Mouse (Mus musculus) retina, adult 2 months (tissue): Measurements from ENCODE around the gene Gna13.

Experiments
- DNase-seq: peaks from one replicate; pipeline ENCODE4 v3.0.0-alpha.2; 2012; ENCODE audit warnings: low read depth, low spot score

Gna13 gene

DNA sequence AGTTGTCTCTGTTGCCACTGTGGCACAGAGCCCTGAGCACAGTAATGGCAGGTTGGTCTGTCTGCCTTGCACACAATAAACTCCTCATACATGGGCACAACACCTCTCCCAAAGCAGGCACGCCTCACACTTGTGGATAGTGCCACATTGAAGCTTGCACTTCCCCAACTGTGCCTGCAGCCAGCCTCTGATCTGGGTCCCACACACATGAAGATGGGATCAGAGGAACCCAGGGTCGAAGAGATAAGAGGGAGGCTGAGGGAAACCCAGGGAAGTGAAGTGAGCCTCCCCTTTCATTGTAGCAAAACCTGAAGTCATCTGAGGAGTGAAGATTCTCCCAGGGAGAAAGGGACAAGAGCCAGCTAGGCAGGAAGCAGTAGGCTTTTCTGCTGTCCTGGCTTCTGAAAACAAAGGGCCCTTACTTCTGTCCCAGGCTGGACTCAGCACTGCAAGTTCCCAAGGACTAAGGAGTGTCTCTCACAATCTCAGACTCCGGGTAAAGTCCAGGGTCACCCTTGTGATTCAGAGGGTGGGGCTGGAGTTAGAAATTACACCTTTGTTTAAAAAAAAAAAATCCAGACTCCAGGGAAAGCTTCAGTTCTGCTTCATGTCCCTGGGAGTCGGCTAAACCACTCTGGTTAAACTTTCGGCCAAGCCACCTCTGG is 12.8 kb upstream of the Gna13 start:
- DNase-seq = no peak

DNA sequence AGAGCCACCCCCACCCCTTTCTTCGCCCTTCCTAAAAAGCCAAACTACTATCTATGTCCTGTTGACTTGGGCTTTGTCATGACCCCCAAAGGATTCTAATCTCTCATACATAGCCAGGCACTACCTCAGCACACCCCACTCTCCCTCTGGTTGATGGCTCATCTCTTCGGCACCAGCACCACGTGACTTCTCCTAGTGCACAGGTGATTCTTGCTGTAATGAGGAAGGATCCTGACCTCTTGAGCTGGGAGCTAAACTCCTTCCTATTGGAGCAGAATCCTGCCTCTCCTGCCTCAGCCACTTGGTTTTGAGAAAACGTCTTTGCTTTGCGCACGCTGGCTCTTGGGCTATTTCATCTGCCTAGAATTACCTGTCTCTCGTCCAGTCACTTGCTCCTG is 12.3 kb upstream of the Gna13 start:
- DNase-seq = no peak

DNA sequence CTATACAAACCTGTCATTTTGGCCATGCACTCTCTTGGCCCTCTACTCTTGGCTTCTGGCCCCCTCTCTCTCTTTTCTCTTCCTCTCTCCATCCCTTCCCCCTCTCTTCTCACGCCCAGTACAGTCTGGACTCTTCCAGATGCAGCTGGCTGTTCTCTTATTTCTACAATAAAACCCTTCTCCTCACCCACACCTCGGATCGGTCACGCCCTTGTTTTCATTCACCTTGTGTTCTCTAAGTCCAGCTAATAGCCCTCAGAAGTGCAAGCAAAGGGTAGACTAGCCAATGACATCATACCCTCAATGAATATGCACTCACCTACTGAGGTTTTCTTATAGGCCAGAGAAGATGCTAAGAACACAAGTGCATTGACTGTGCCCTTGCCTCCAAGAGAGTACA is 11.1 kb upstream of the Gna13 start:
- DNase-seq = no peak

DNA sequence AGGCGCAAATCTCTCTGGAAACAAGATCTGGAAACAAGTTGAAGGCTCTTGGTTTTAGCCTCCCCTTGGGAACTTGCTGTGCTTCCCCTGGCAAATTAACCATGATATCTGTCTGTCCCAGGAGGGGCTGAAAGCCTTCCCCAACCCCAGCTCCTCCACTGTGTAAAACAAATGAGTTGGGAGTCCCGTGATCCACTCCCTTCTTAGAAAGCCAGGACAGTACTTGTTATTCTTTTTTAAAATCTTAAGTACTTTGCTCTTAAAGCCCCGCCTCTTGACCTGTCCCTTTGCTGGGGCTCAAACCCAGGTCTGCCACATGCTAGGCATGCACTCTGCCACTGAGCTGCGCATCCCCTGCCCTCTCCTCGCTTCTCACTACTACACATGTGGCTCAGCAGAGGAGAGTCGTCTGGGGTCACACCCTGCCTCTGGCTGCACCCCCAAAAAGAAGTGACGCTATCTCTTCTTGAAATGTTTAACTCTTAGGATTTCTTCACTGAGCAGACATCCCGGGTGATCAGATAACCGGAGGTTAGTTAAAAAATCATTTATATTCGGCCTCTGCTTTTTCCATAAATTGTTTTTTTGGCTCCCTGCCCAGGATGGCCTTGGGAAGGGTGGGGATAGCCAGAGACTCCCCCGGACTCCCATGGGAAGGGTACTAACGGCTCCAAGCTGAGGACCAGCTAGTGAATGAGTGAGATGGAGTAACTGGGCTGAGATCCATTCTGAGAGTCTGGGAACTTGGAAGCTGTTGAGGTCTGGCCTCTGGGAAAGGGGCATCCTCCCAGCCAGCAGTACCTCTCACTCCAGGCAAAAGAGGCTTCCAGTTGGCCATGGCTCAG is 9.0 kb upstream of the Gna13 start:
- DNase-seq = no peak

DNA sequence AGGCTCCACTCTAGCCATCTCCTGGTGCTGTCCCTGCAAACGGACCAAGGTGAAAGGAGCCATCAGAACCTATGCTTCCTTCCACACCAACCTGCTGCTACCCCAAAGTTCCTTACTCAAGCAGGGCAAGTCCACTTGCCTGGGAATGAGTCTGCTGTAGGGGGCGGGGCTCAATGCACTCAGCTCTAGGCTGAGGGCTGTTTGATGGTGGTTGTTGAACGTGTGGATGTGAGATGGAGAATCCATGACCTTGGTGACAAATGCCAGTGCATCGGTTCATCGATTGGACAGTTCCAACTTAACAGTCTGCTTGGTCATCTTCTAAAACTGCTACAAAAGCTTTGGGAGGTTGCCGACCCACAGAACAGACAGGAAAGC is 8.4 kb upstream of the Gna13 start:
- no peak for DNase-seq

DNA sequence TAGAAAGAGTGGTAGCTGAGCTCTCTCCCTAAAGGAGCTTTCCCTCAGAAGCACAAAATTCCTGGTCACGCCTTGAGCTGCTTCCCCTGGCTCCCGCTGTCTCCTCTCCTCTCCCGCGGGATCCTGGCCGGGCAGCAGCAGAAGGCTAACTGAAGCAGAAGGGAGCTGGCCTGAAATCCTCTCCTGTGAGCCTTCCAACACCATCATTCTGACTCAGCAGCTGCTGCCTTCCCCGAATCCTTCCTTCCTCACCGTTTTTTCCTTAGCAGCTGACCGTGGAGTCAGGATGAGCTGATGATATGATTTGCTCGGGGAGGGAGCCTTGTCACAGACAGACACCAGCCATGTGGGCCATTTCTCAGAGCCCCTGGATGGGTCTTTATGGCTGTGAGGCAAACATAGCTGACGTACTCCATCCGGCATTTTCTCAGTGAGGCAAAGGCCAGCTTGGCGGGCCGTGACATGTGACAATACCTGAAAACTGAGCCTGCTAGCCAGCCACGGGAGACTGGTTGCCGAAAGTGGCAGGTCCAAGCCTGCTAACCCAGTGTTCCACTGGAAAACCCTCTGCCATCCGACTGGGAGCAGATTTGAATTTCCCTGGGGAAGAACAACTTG is 6.8 kb upstream of the Gna13 start:
- DNase-seq = no peak

DNA sequence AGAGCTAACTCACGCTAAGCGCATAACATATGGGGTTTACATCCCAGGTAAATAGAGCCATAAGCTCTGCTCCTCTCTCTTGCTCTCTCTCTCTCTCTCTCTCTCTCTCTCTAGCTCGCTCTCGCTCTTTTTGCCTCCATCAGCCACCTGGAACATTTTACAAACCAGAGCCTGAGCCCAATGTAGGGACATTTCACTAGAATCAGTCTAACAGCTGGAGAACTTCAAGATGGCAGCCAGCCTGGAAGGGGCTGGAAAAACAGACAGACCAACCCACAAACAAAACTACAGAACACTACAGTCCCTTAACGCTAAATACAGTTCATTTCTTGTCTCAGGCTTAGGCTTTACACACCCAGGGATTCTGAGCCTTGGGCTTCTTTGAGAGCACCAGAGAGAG is 5.5 kb upstream of the Gna13 start:
- DNase-seq = no peak

DNA sequence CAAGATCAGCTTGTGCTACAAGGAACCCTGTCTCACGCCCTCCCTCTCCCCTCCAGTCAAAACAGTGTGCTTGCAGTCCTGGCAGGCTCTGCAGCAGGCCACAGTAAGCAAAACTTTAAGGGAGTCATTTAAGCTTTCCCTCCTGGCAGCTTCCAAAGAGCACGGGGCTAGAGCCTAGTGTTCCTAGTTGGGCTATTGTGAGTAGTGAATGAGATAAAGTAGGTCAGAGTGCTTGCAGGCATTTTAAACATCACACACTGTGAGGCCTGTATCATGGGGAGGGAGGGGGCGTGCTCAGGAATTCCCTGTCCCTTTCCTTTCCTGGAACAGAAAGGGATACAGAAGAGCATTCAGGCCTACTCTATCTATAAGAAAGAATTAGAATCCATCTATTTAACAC is 4.1 kb upstream of the Gna13 start:
- DNase-seq = no peak

DNA sequence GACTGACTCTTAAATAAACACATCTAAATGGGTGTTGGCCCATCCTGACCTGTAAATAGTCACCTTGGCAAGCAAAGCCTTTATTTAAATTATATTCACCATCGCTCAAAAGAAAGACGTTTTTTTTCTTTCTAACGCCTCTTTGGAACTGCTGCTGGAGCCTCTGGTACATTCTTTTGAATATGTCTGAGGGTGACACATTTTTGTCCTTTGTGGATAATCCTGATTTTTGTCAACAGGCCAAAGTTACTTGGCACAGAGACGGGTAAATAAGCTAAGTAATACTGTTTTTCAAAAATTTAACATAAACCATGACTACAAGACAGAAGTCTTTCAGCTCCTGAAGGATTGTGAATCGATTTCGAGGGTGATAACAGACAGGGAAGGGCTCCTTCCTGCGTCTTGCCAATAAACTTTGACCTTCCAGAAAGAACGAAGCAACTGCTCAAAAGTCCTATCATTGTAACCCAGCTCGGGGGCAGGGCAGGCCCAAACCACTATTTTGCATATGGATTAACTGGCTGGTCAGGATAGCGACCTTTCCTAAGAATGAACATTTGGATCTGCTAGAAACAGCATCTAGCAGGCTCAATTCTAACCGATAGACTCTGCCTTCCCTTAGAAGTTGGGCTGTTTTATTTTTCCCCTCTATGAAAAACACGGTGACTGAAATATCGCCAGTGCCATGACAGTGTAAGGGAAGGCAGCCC is 3.4 kb upstream of the Gna13 start:
- DNase-seq = no peak

DNA sequence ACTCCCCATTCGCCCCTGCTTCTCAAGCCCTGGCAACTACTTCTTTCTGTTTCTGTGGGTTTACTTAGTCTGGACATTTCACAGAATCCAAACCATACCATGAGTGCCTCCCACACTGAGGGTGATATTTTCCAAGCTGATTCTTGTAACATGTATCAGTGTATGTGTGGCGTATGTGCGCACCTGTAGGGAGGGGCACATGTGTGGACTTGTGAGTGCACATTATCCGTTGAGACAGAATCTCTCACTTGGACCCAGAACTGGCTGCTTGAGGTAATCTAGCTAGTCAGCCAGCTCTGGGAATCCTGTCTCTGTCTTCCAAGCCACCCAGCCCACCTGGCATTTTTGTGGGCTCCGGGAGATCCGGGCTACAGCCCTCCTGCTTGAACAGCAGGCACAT is 2.5 kb upstream of the Gna13 start:
- DNase-seq = no peak

DNA sequence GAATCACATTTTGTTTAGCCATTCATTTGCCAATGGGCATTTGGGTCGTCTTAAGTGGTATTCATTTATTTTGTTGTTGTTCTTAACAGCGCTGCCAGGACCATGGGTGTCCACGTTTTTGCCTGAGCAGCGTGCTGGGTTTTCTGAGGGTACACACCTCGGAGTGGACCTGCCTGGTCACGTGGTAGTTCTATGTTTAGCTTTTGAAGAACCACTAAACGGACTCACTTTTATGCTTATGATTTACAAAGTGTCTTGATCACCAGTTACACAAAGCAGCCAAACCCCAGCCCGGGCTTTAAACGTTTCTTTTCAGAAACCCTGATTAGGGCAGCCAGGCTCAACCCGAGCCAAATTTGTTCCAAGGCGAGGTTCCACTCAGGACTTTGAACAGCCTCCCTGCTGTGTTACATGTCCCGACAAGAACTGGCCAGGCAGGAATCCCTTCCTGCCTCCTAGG is 2.0 kb upstream of the Gna13 start:
- no peak for DNase-seq

DNA sequence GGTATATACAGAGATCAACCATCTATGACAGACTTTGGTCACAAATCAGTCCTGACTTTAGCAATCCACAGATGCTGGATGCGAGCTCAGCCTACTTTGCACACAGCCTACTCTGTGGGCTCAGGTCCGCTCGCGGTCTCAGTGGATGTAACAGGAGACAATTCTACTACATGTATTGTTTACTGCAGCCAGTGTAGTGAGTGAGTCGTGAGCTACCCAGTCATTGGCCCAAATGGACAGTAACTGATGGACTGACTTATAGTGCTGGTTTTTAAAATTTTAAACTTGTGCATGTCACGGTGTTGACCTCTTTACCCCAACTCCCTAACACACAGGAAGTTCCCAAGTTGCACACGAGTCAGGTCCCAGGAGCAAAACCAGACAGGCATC is 1.4 kb upstream of the Gna13 start:
- no peak for DNase-seq

DNA sequence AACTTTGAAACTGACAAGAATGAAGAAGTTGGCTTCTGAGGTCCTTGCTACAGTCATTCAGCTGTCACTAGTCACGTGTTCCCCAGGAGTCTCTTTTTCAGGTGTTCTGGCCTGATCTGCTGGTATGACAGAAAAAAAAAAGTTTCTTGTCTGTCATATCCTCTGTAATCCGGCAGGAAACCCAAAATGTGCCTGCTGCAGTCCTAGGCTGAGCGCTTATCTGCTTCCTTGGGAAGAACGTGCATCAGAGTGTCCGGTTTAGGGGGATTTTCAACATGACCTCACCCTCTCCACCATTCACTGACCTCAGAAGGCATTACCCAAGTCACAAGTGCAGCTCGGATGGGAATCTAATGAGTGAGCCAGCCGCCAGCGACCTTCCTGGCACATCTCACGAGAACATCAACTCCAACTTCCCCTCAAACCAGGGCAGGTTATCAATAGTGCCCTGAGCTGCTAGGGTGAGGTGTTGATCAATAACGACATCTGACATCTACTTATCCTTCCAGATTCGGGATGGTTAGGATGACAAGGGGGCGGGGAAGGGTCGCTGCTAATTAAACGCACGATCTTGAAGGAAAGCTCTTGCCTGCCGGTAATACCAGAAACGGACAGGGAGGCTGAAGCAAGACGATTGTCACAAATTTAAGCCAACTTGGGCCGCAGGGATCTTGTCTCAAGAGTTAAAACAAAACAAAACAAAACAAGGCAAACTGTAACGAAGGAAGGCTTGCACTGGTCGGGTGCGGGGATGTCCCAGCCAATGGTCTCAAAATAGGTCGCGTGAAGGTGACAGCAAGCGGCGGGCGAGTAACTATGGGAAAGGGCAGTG is 784 bp upstream of the Gna13 start:
- no peak for DNase-seq

DNA sequence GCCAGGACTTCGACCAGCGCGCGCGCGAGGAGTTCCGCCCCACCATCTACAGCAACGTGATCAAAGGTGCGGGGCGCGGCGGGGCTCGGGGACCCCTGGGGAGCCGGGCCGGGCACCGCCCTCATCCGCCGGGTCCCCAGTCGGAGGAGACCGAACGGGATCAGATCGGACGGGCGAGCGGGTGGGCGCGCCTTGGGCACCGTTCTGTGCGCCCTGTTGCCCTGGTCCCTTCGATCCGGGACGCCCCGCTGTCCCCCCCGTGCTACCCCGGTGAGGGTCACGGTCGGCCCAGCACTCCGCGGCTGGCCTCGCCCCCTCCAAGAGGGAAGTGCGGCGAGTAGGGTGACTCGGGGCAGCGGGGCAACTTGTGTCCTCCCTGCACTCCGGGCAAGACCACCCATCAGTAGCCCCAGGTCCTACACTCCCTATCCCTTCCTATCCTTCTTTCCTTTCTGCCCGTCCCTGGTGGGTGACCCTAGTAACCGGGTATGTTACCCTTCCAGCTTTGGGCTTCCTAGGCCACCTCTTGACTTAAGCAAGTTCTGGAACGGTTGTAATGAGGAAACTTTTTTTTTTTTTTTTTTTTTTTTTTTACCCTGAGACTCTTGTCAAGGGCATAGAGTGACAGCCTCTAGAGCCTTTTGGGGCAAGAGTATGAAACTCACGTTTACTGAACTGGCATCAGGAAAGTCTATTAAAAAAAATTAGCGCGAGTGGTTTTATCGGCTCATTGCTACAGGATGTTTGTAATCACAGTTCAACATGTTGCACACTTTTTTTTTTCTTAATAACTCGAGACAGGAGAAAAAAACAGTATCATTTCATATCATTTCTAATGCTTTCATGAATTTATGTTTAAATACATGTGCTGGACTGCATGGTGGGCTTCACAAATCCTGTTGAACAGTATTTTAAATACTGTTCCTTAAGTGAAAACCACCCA is 831 bp downstream of the Gna13 start:
- no peak for DNase-seq

DNA sequence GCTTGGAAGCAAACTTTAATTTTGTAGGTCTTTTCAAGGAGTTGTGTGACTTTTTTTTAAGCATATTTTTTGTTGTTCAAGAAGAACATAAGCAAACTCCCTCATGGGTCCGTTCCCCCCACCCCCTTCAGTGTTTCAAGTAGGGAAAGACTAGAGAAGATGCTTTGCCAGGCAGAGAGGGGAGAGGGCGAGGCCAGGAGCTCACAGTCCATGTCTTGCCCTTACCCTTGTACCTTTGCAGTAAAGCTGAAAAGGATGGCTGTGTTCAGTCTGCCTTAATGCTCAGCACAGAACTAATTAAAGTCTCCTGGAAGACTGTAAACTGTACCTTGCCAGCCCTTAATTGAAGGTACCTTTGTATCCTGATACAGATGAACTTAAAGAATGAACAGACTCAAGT is 1.7 kb downstream of the Gna13 start:
- no peak for DNase-seq

DNA sequence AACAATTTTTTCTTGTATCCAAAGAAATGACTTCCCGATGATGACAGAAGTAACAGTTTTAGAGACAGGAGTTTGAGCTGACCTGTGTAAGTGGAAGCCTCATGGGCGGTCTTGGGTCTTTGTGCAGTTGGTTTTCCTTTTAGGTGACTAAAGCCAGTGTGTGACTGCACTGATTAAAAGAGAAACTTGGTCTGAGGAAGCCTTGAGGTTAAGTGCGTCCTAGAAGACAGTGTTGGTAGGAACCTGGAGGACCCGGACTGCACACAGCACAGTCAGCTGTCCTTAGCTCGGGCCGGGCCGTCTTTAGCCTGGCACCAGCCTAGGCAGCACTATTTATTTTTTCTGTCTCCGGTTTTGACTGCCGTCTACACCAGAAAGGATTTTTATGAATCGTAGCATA is 2.2 kb downstream of the Gna13 start:
- DNase-seq = no peak

DNA sequence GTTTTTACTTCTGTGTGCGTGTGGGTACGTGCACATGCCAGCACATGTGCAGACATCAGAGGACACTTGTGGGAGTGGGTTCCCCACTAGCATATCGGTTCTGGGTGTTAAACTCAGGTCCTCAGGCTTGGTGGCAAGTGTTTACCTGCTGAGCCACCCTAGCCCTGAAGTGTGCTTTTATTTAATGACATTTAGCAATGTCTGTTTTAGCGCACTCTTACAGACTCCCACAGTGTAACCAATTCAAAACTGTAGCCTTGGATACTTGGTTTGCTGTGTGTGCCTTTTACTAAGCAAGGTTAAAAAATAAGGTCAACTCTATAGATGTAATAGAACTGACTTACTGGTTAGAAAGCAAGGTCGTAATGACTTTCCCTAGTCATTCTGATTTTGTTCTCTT is 3.2 kb downstream of the Gna13 start:
- DNase-seq = no peak

DNA sequence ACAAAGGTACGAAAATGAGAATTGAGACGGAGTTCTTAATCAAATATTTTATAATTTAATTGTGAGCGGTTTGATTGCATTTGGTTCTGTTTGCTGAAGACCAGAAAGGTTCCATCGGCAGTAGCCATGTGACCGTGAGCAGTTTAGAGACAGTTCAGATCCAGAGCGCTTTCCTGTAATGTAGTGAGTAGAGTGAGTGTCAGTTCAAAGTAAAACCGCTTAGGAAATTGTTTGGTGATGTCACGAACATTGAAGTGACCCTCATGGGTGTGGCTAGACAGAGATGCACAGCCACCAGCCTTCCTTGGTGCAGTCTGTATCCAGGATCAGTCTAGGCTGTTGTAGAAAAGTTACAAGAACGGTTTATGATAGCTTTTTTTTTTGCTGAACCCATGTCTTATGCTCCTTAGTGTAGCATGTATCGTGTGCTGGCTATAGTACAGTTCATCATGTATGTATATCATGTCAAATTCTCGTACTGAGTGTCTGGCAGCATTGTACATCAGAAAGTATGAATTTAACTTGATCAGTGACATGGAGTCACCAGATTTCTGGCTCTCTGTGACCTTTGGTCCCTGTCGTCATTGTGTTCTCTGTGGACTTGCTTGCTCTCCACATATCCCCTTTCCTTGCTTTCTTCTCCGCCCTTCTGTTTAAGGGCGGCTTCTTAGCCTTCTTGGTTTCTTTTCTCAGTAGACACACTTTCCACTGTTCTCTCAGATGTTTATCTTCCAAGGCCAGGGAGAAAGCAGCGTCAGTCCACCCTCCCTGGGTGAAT is 4.4 kb downstream of the Gna13 start:
- DNase-seq = no peak

DNA sequence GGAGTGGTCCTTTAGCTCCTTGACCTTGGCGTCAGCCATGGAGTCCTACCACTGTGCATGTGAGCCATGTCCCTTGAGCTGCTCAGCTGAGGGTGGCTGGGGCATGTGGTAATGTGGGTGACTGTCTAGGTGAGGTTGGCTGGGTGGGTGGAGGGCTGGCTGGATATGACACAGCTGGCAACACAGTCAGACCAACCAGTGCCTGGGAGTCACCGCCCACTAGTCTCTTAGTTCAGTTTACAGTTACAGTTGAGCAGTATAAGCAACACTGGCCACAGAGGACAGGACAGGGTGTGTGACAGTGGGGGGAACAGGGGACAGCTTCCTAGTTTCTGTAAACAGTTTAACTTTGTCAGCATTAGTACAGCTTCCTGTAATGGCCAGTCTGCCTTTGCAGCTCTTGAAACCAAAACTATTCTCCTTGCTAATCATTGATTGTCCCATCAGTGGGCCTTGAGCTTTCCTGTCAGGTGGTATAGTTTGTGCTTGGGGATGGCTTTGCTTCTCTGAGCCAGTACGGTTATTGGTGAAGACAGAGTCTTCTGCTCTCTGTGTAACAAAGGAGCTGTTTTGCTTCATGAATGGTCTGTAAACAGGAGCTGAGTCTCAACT is 6.5 kb downstream of the Gna13 start:
- no peak for DNase-seq
